Mouse (Mus musculus) midbrain, embryonic 12.5 days (tissue): Measurements from ENCODE around the gene Cd8b1. TPM values are rescaled to one million over a fixed set of nuclear protein-coding genes. Genes with fewer than 3 reads are reported as not detected.

Experiments
- ATAC-seq: fragments of 200-750 bp; cut with Nextera tagmentation; 2 replicates; pipeline ENCODE4 v1.8.0; 2017; ENCODE audit warnings: low read depth, moderate TSS enrichment, moderate library complexity; ENCODE audit not compliant: low FRiP score
- H3K27ac ChIP-seq: fragments of 300-500 bp; sonication (generic); replicated peaks from 2 replicates; pipeline ENCODE4 v1.5.1; 2016; ENCODE audit warnings: mild to moderate bottlenecking
- H3K27me3 ChIP-seq: fragments of 300-500 bp; sonication (generic); 2 replicates; pipeline ENCODE4 v1.6.1; 2016; ENCODE audit warnings: mild to moderate bottlenecking
- H3K36me3 ChIP-seq: fragments of 300-500 bp; sonication (generic); 2 replicates; pipeline ENCODE4 v1.6.1; 2016
- H3K4me1 ChIP-seq: fragments of 300-500 bp; sonication (generic); 2 replicates; pipeline ENCODE4 v1.6.1; 2016
- H3K4me2 ChIP-seq: fragments of 300-500 bp; sonication (generic); replicated peaks from 2 replicates; pipeline ENCODE4 v1.6.1; 2016; ENCODE audit warnings: mild to moderate bottlenecking, moderate library complexity
- H3K4me3 ChIP-seq: fragments of 300-500 bp; sonication (generic); 2 replicates; pipeline ENCODE4 v1.5.1; 2016; ENCODE audit warnings: mild to moderate bottlenecking
- H3K9ac ChIP-seq: fragments of 300-500 bp; sonication (generic); replicated peaks from 2 replicates; pipeline ENCODE4 v1.6.1; 2016; ENCODE audit warnings: mild to moderate bottlenecking, moderate library complexity
- H3K9me3 ChIP-seq: fragments of 300-500 bp; sonication (generic); 2 replicates; pipeline ENCODE4 v1.6.1; 2016; ENCODE audit warnings: mild to moderate bottlenecking
- WGBS: fragments of 180-500 bp; shearing (Covaris S2); methylation state at CpG from one replicate; pipeline ENCODE4 v1.1.7; 2016; 5-methylcytosine and 5-hydroxymethylcytosine counted together
- polyA plus RNA-seq: library from polyadenylated mRNA; unstranded; fragments of >200 nt; fragmentation: Nextera tagmentation; extraction: Ambion mirVana; gene quantifications from 2 replicates; pipeline ENCODE4 v1.2.1, GENCODE M21; 2016

Gene Cd8b1
- polyA plus RNA-seq, 1 experiment from 2014 or later: not detected

GRCm38 (mm10) chr6:71374921-71375320, 52.3 kb downstream of the Cd8b1 start:
- 100% methylated on average over 1 of the region's 2 CpGs for WGBS
- ATAC-seq: no peak
- Histone ChIP-seq H3K27me3 (no peaks in the 10 kb centered on the region), H3K9me3 (no peaks in the 10 kb centered on the region), H3K36me3 (no peaks in the 10 kb centered on the region), H3K4me1 (no peaks in the 10 kb centered on the region), H3K9ac (no peak overlapping the region), H3K4me2 (no peak overlapping the region), H3K4me3 (no peak overlapping the region), H3K27ac (no peak overlapping the region)

GRCm38 (mm10) chr6:71376711-71377110, 54.1 kb downstream of the Cd8b1 start:
- Histone ChIP-seq H3K4me1 (no peaks in the 10 kb centered on the region), H3K9me3 (no peaks in the 10 kb centered on the region), H3K36me3 (no peaks in the 10 kb centered on the region), H3K27me3 (no peaks in the 10 kb centered on the region), H3K4me2 (no peak overlapping the region), H3K9ac (no peak overlapping the region), H3K27ac (no peak overlapping the region), H3K4me3 (no peak overlapping the region)
- 95% methylated on average over 13 of the region's 13 CpGs for WGBS
- ATAC-seq: no peak

- 94% methylated on average over 5 of the region's 5 CpGs for WGBS
- Histone ChIP-seq H3K27ac (no peak overlapping the region), H3K36me3 (no peaks in the 10 kb centered on the region), H3K4me3 (no peak overlapping the region), H3K9me3 (no peaks in the 10 kb centered on the region), H3K4me1 (no peaks in the 10 kb centered on the region), H3K4me2 (no peak overlapping the region), H3K27me3 (no peaks in the 10 kb centered on the region), H3K9ac (no peak overlapping the region)
- no peak for ATAC-seq
These were observed 59.1 kb downstream of the Cd8b1 start for GRCm38 (mm10) chr6:71381654-71382053.

Other genes starting within 250 kb of the Cd8b1 start
- 3.4 and 3.9 TPM in 2 replicates for gene Thnsl2, start 178.3 kb upstream of the Cd8b1 start, polyA plus RNA-seq
- not detected in 2 replicates for gene Fabp1, start 123.0 kb upstream of the Cd8b1 start, polyA plus RNA-seq
- 28.5 and 28.8 TPM in 2 replicates for gene Krcc1, start 51.1 kb upstream of the Cd8b1 start, polyA plus RNA-seq
- 0.08 TPM in 1 of 2 replicates, not detected in the other for gene Smyd1, start 555 bp upstream of the Cd8b1 start, polyA plus RNA-seq
- not detected in 2 replicates for gene Cd8a, start 50.6 kb downstream of the Cd8b1 start, polyA plus RNA-seq
- gene Rmnd5a, start 117.8 kb downstream of the Cd8b1 start, polyA plus RNA-seq: 15.2 and 17.3 TPM in 2 replicates
- gene Rnf103, start 171.1 kb downstream of the Cd8b1 start, polyA plus RNA-seq: 25.0 and 27.4 TPM in 2 replicates
- 47.4 and 52.9 TPM in 2 replicates for gene Chmp3, start 221.0 kb downstream of the Cd8b1 start, polyA plus RNA-seq